Mouse (Mus musculus): ENCODE measurements around the gene Mgat2.

DNA sequence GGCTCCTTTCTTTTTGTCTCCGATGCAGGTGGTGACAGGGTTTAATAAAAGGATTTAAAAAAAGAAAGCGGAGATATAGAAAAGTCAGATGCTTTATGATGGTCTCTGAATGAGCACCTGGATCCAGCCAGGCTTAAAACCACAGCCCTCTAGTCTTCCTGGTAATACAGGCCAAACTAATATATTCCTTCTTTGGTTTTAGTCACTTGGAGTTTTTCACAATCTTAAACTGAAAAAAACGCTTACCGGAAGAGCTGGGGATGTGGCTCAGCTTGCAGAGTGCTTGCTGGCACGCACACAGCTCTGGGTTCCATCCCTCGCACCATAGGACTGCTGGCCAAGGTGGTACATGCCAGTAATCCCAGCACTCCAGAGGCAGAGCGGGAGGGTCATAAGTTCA lies 32.6 kb downstream of the Mgat2 start:
- TF ChIP-seq POLR2A (IDR thresholded peaks at IDR 0.05; ENCODE audit: insufficient read depth, low read depth, low read length) (no peak), CTCF (IDR thresholded peaks at IDR 0.05) (no peak)
